Mouse (Mus musculus) cerebellum, postnatal 25 days (tissue): ENCODE results near the gene Gm26741.

Experiments
- DNase-seq, 2 experiments: peaks; one replicate each; pipeline ENCODE4 v3.0.0; 2021; ENCODE audit warnings: mixed read lengths in 2 of 2

The Gm26741 gene

GRCm38 (mm10) chr10:52358467-52358866, at the start of gene Gm26741:
Gm26741 (plus strand) TSS chr10:52358767.
- DNase-seq, result no peak

- no peak for DNase-seq
These were observed 49.4 kb upstream of the Gm26741 start for GRCm38 (mm10) chr10:52309196-52309595.

- DNase-seq, result no peak
These were observed 38.9 kb upstream of the Gm26741 start for GRCm38 (mm10) chr10:52319506-52320286.

- DNase-seq, result no peak
These were observed 36.6 kb upstream of the Gm26741 start for GRCm38 (mm10) chr10:52321918-52322317.

GRCm38 (mm10) chr10:52331007-52331406, 27.6 kb upstream of the Gm26741 start:
- DNase-seq, result peak in 1 of 2 experiments; percentile 48

GRCm38 (mm10) chr10:52343324-52343723, 15.2 kb upstream of the Gm26741 start:
- peak in 1 of 2 experiments; percentile 27 for DNase-seq

- no peak for DNase-seq
These were observed 5.4 kb upstream of the Gm26741 start for GRCm38 (mm10) chr10:52353184-52353583.

- DNase-seq, result peak; percentile 53 to 64
These were observed 1.7 kb downstream of the Gm26741 start for GRCm38 (mm10) chr10:52360241-52360735.

GRCm38 (mm10) chr10:52360862-52361609, 2.5 kb downstream of the Gm26741 start:
- peak; percentile 24 for DNase-seq

- peak; percentile 42 to 52 for DNase-seq
These were observed 9.8 kb downstream of the Gm26741 start for GRCm38 (mm10) chr10:52368376-52368775.

- DNase-seq, result no peak
These were observed 15.3 kb downstream of the Gm26741 start for GRCm38 (mm10) chr10:52373834-52374233.

- DNase-seq, result no peak
These were observed 16.1 kb downstream of the Gm26741 start for GRCm38 (mm10) chr10:52374651-52375050.

- no peak for DNase-seq
These were observed 17.9 kb downstream of the Gm26741 start for GRCm38 (mm10) chr10:52376422-52376821.

GRCm38 (mm10) chr10:52377813-52378212, 19.2 kb downstream of the Gm26741 start:
- no peak for DNase-seq

- DNase-seq, result peak in 1 of 2 experiments; percentile 55
These were observed 22.8 kb downstream of the Gm26741 start for GRCm38 (mm10) chr10:52381321-52381801.

- DNase-seq, result peak; percentile 98 to 99
These were observed 23.5 kb downstream of the Gm26741 start, which contains the start of gene Gopc for GRCm38 (mm10) chr10:52381845-52382591. Gopc (minus strand) TSS chr10:52382124.

GRCm38 (mm10) chr10:52383022-52383421, 24.5 kb downstream of the Gm26741 start:
- no peak for DNase-seq

- DNase-seq, result no peak
These were observed 25.0 kb downstream of the Gm26741 start for GRCm38 (mm10) chr10:52383522-52383921.

GRCm38 (mm10) chr10:52384823-52385610, 26.4 kb downstream of the Gm26741 start:
- peak; percentile 62 to 75 for DNase-seq

GRCm38 (mm10) chr10:52387192-52387591, 28.6 kb downstream of the Gm26741 start:
- DNase-seq, result no peak

- DNase-seq, result no peak
These were observed 30.4 kb downstream of the Gm26741 start, which contains the start of gene Nepn for GRCm38 (mm10) chr10:52388922-52389430. Nepn (plus strand) TSS chr10:52388972.
